Mouse (Mus musculus): ENCODE measurements around the gene Speer4d. TPM values are rescaled to one million over a fixed set of nuclear protein-coding genes. Genes with fewer than 3 reads are reported as not detected.
"Not testable (repeated sequence)": the region's sequence is repeated elsewhere in the genome, so short reads cannot be mapped to it uniquely, and the experiment has no call there.

The Speer4d gene
- total RNA-seq, 2 experiments from 2014 or later: not detected

GRCm38 (mm10) chr5:15663847-15664246 is 45.0 kb downstream of the Speer4d start:
- intact Hi-C loops (cut with DNase I); DNase-seq: not testable (repeated sequence)

- DNase-seq; intact Hi-C loops (cut with DNase I): not testable (repeated sequence)
Observed at GRCm38 (mm10) chr5:15670789-15671188, 51.9 kb downstream of the Speer4d start.

Other genes with a start within 250 kb of the Speer4d start
- gene Gm21149, start 142.5 kb upstream of the Speer4d start, total RNA-seq (2021): not detected
- not detected for gene Gm21190, start 89.8 kb upstream of the Speer4d start, total RNA-seq (2021)
- gene Gm21083, start 41.7 kb upstream of the Speer4d start, total RNA-seq (2021): not detected
- gene 4930572O03Rik, start 38.0 kb downstream of the Speer4d start, total RNA-seq (2021): not detected
- gene Speer4c, start 95.2 kb downstream of the Speer4d start, total RNA-seq (2021): not detected

Measured in heart, postnatal 10 days (tissue).